Mouse (Mus musculus): ENCODE data around the gene Gm28305. TPM values are rescaled to one million over a fixed set of nuclear protein-coding genes. Genes with fewer than 3 reads are reported as not detected.

Gm28305 gene
- polyA plus RNA-seq, 1 experiment from 2014 or later, result not detected

Other genes with a start within 250 kb of the Gm28305 start
- gene Nphp3, start 38.1 kb upstream of the Gm28305 start, polyA plus RNA-seq (2015; fragmentation: Nextera tagmentation; extraction: Ambion mirVana), result 1.4 TPM in 2 replicates
- gene Uba5, start 22.5 kb downstream of the Gm28305 start, polyA plus RNA-seq (2015; fragmentation: Nextera tagmentation; extraction: Ambion mirVana), result 19.8 and 21.3 TPM in 2 replicates
- gene Acad11, start 22.7 kb downstream of the Gm28305 start, polyA plus RNA-seq (2015; fragmentation: Nextera tagmentation; extraction: Ambion mirVana), result 25.2 and 29.1 TPM in 2 replicates
- 0.89 and 0.92 TPM in 2 replicates for gene Ackr4, start 86.3 kb downstream of the Gm28305 start, polyA plus RNA-seq (2015; fragmentation: Nextera tagmentation; extraction: Ambion mirVana)
- gene Dnajc13, start 222.3 kb downstream of the Gm28305 start, polyA plus RNA-seq (2015; fragmentation: Nextera tagmentation; extraction: Ambion mirVana), result 6.8 and 7.2 TPM in 2 replicates

All from liver, embryonic 15.5 days (tissue).